Mouse (Mus musculus): ENCODE measurements at regions not wholly inside any gene's neighbourhood (a gene's known extent, or its start where the extent isn't known, plus 50 kb on each side); places are given as distances from the start of the nearest gene placed in this dataset.
A peak's percentile ranks its signal among the peaks of the same experiment; 100 is the strongest.

DNA sequence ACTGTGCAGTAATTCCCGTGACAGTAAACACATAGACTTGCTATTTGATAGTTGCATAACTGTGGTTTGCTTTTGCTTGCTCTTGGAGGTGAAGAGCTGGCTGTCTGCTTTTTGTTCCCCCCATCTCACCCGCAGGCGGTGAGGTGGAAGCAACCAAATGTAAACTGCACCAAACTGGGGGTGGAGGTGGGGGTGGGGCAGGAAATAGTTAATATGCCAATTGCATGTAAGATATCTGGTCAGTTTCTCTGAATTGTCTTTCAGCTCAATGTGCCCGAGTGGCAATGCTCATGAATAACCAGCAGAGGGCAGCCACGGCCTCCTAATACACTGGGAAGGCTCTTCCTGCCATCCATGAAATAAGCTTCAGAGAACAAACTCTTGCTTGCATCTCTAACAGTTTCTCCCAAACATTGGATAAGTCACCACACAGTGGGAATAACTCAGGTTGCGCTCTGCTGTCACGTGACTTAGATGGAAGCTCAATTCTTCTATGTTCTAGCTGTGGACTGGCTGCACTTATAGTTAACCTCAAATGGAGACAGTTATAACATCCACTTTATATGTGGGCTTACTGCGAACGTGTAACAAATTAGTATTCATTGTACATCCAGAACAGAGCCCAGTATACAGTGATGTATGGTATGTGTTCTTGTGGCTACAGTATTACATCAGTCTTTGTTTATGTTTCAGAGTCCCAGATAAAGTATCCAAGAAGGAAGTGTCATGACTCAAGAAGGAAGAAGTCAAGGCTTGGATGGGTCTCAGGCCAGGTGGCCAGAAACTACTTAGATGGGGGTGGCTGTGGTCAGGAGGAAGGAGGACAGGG is 62.0 kb upstream of the Egflam start:
- DNase-seq = peak; percentile 69

- no peak for DNase-seq
These were observed 64.4 kb upstream of the Egflam start for GRCm38 (mm10) chr15:7462549-7462948.

- no peak for DNase-seq
These were observed 65.5 kb upstream of the Egflam start for GRCm38 (mm10) chr15:7463444-7464350.

GRCm38 (mm10) chr15:7480211-7480610 is 82.0 kb upstream of the Egflam start:
- DNase-seq = peak; percentile 27

GRCm38 (mm10) chr15:7480792-7481210 is 82.6 kb upstream of the Egflam start:
- no peak for DNase-seq

- no peak for DNase-seq
These were observed 85.5 kb upstream of the Egflam start for GRCm38 (mm10) chr15:7483686-7484085.

- DNase-seq = no peak
These were observed 92.9 kb upstream of the Egflam start for GRCm38 (mm10) chr15:7491091-7491490.

DNA sequence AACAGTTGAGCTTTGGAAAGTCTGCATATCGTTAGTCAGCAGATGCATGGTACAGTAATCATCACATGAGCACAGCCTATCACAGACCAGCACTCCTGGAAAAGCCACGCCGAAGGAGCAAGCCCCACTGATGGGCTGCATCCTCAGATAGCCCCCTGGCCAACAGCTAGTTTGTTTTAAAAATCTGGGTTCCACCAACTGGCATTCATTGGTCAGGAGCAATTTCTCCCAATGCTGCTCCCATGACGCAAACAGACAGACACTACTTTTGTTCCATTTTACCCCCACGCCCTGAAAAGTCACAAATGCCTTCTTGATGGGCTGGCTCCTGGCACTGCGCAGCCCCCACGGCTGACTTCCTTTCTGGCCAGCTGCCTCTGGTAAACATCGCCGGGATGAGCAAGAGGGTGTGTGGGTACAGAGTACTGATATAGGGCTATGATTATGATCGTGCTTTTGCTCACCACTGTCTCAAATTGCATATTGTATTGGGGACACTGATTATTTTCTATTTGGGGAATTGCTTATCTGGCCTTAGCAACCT is 95.0 kb upstream of the Egflam start:
- no peak for DNase-seq

DNA sequence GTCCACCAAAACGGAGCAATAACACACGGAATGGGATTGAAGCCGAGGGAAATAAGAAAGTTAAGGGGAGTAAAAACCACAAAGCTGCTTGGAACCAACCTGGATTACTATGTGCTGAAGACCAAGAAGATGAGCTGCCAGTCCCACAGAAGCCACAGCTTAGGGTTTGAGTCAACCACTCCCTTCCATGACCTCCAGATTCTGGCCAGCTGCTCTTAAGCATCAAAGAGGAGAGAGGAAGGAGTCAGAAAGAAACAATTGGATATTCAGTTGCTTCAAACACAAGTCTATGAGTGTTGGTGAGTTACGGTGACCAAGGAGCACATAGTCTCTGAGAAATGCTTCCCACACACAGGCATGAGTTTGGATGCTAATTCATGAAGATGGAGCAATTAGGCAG is 99.7 kb upstream of the Egflam start:
- no peak for DNase-seq

- DNase-seq = no peak
These were observed 110.3 kb upstream of the Egflam start for GRCm38 (mm10) chr15:7508535-7508934.

DNA sequence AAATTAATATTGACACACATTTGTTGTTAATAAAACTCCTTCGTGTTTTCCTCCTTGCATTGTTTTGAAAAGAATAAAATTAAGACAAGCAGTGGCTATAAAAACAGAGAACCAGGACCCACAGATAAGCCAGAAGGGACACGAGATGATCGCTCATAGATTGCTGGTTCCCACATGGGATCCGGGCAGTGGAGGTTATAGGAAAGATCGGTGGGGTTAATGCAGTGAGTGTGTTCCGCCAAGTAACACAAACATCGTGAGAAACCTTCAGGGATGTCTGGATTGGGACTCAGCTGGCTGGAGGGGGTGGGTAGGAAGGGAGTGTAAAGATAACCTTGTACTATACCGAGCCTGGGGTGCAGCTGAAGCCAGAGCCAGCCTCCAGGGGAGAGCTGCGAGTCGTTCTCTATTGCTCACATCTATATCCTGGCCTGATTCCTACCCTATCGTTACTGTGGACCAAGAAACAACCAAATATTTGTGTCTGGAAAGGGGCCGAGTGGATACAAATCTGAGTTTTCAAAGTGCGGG is 116.6 kb upstream of the Egflam start:
- DNase-seq = no peak

GRCm38 (mm10) chr15:7521611-7522010 is 123.4 kb upstream of the Egflam start:
- no peak for DNase-seq

- DNase-seq = no peak
These were observed 124.9 kb upstream of the Egflam start for GRCm38 (mm10) chr15:7522902-7523786.

DNA sequence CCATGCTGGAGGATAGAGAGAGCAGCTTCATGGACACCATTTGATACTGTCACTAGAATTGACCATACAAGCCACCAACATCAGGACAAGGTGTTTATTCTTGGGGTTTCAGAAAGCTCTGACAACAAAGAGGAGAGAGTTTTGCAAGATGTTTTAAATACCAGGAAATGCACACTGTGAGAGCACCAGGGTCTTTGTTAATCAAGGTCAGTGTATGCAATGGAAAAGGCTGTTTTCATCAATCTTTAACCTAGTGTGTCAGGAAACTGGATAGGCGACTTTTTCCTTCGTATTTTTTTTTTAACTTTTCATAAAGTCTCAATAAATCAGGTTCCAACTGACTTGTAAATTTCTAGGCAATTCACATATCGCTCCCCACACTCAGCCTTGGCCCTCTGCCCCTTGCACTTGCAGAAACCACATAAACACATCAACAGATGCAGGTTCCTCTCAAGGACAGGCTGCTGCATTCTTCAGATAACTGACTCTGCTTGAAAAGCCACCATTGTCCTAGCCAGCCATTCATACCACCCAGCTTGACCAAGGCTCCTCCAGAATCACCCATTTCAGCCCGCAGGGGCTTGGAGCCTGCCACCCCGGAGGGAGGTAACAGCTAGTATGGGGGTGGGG is 132.9 kb upstream of the Egflam start:
- no peak for DNase-seq

DNA sequence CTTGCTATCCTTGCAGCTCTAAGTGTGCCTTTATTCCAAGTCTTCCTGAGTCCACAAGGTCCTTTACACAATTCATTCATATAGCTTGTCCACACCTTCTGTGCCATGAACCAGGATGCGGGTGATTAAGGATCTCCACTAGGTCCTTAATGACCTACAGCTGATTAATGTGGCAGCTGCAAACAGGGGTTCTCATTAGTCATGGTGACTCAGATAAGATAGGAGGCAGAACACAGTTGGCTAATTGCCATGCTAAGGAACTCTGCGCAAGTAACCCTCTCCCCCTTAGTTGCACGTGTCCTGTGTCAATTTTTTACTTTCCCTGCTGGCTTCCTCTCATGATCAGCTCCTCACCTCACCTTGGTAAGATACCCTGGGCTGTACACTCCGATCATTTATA is 139.7 kb upstream of the Egflam start:
- no peak for DNase-seq

DNA sequence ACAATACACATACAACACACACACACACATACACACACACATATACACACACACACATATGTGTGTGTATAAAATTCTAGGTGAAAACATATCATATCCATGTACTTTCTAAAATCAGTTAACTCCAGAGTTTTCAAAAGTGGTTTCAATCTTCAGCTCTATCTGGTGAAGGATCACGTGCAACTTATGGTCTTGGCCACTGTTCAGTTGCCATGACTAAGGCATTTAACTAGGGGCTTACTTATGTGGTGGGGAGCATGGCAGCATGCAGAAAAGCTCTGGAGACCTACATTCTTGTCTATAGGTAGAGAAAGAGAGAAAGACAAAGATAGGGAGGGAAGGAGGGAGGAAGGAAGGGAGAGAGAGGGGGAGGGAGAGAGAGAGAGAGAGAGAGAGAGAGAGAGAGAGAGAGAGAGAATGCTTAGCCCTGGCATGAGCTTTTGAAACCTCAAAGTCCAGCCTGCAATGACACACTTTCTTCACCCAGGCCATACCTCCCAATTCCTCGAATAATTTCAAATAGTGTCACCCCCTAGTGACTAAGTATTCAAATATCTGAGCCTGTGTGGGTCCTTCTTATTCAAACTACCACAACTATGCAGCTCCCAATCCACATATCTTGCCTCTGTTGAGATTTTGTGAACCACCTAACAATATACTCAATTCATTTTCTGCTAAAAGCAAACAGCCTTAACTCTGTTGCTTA is 155.1 kb upstream of the Egflam start:
- DNase-seq = no peak

- DNase-seq = no peak
These were observed 156.2 kb upstream of the Egflam start for GRCm38 (mm10) chr15:7554433-7554832.

GRCm38 (mm10) chr15:7563279-7563678 is 165.1 kb upstream of the Egflam start:
- DNase-seq = no peak

- DNase-seq = peak; percentile 26
These were observed 165.5 kb upstream of the Egflam start for GRCm38 (mm10) chr15:7563726-7564125.

GRCm38 (mm10) chr15:7572221-7572620 is 174.0 kb upstream of the Egflam start:
- no peak for DNase-seq

DNA sequence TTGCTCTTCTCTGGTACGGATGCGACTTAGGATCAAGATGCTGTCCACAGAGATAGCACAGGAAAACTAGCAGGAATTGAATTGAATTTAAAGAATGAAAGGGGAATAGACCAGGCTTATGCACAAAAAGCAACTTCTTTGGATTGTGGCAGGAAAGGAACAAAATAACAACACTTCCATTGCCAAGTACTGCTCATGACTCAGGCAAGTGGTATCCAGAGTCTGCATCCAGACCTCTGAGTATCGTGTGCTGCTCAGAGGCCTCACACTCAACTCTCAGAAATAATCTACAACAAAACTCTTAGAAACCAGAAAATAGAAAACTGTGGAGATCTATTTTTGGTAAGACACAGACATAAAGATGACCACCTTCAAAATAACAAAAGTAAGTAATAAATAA is 176.1 kb upstream of the Egflam start:
- DNase-seq = no peak
